Mouse (Mus musculus) spleen, postnatal 14 days (tissue): ENCODE measurements around the gene Ptprcap.

Experiments
- DNase-seq, 2 experiments: peaks; one replicate each; pipeline ENCODE4 v3.0.0; 2021 to 2022; ENCODE audit warnings: low spot score in 2 of 2

Ptprcap gene

DNA sequence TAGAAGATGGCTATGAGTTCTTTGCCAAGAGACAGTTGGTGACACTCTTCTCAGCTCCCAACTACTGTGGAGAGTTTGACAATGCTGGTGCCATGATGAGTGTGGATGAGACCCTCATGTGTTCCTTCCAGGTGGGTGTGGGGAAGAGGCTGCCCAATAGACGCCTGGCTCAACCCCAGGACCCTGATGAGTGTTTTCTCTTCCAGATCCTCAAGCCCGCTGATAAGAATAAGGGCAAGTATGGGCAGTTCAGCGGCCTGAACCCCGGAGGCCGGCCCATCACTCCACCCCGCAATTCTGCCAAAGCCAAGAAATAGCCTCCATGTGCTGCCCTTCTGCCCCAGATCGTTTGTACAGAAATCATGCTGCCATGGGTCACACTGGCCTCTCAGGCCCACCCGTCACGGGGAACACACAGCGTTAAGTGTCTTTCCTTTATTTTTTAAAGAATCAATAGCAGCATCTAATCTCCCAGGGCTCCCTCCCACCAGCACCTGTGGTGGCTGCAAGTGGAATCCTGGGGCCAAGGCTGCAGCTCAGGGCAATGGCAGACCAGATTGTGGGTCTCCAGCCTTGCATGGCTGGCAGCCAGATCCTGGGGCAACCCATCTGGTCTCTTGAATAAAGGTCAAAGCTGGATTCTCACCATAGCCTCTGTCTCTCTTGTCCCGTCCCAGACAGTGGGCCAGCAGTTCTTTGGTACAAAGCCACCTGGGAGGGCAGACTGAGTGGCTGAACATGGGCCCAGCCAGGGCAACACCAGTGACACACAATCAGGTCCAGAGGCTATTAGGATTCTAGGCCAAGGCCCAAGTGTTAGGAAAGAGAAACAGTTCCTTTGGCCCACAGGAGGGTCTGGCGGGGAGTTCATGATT is 41.6 kb downstream of the Ptprcap start:
- DNase-seq: no peak

GRCm38 (mm10) chr19:4196048-4196447 is 42.6 kb downstream of the Ptprcap start:
- no peak for DNase-seq

DNA sequence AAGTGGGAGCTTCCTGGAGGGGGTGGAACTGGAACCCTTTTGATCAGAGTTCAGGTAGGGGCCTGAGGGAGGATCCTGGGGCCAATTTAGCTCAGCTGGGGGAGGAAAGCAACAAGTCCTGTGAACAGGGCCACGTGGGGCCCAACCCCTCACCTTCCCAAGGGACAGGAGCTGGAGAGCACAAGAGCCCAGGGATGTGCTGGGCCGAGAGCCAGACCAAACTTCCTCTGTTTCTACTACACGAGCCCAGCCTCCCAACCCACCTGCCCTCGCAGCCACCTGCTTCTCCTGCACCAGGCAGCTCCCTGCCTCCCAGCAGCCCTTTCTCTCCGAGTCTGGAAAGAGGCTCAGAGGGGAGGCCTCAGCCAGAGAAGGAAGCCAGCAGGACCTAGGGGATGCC is 43.1 kb downstream of the Ptprcap start:
- DNase-seq: no peak

DNA sequence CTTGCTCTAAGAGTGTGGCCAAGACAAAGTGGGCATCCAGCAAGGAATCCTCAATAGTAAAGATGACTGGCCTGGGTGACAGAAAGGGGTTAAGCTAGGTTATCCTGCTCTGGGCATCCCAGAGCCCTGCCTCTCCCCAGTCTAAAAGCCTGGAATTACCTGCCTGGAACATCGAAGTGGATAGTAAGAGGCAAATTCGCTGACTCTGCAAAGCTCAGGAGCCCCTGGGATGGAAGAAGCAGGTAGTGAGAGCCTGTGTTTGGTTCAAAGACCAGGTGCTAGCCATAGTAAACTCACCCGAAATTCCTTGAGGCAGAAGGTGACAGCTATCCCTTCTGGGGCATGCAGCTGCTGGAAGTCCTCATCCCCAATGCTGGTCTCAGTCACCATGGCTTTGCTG is 43.8 kb downstream of the Ptprcap start:
- no peak for DNase-seq

DNA sequence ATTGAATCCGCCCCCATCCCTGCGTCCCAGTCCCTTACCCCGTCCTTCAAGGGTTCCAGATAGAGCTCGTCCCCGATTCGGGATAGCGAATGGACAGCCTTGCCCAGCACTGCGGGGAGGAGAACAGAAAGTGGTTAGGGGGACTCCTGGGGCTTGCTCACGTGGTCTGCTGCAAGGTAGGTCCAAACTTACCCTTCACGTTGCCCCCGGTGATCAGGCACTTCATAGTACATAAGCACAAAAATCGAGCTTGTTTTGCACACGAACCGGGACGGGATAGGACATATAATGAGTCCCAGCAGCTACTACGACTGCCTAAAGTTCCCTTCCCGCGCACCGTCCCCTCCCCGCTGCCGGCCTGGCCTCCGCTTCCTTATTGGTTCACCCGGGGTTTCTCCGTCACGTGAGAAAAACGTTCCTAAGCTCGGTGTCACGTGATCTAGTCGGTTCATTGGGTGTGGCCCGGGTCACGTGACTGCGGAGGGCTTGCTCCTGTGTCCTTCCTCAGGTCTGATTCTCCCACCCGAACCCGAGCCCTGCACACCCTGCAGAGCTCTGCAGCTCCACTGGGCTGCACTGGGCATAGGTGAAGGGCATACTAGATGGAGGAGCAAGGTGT is 48.0 kb downstream of the Ptprcap start, which contains the start of gene Rad9a:
Gene Rad9a (minus strand): TSS at position 372 of the 619 bp plus-strand sequence.
- DNase-seq: peak; percentile 90 to 92

- DNase-seq: no peak
Observed at GRCm38 (mm10) chr19:4202149-4202548, 48.7 kb downstream of the Ptprcap start.

DNA sequence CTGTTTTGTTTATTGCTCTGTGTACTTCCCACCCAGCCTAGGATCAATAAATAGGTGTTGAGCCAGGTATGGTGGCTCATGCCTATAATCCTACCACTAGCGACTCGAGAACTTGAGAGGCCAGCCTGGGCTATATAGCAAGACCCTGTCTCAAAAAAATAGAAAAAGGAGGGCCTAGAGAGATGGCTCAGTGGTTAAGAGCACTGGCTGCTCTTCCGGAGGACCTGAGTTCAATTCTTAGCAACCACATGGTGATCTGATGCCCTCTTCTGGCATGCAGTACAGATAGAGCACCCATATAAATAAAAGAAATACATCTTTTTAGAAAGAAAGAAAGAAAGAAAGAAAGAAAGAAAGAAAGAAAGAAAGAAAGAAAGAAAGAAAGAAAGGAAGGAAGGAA is 49.7 kb downstream of the Ptprcap start:
- no peak for DNase-seq

- DNase-seq: no peak
Observed at GRCm38 (mm10) chr19:4203604-4204326, 50.4 kb downstream of the Ptprcap start.

- DNase-seq: no peak
Observed at GRCm38 (mm10) chr19:4204889-4205288, 51.5 kb downstream of the Ptprcap start.
